Mouse (Mus musculus): Measurements from ENCODE around the gene Heatr5b. TPM values are rescaled to one million over a fixed set of nuclear protein-coding genes. Genes with fewer than 3 reads are reported as not detected.

The Heatr5b gene
- total RNA-seq, 2 experiments from 2014 or later: 16.0 to 20.3 TPM

DNA sequence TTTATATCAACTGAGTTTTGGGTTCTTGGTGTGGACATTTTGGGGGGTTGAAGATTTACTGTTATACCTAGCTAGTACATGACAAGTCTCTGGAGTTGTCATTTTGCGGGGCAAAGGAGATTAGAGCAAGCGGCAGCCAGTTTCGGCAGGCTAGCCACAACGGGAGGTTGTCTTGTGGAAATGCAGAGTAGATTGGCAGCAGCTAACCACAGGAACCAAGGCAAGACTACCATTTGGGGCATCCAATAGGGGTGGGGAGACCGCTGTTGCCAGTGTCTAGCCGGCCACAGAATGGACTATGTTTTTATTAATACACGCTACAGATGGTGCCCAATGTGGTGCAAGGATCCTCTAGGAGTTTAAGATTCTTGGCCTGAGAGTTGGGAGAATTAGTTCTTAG, 126.7 kb downstream of the Heatr5b start:
- ATAC-seq (replicated peaks; ENCODE audit: poor library complexity, severe bottlenecking): no peak

DNA sequence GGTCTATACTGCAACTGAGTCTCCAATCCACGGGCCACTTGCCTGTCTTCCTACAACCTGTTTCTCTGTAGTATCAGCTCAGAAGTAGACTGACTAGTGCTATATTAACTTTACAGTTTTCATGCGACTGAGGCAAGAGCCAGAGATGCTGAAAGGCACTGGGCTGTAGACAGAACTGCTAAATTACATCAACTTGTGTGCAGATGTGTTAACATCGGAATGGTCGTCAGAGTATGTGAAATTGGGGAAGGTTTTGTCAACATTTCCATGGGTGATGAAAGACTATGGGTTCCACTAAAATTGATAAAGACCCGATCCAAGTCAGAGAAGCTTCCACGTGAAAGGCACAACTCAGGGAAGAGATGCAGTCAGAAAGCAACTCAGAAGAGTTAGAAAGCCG, 132.2 kb downstream of the Heatr5b start:
- ATAC-seq (replicated peaks; ENCODE audit: poor library complexity, severe bottlenecking): no peak

Other genes with a start within 250 kb of the Heatr5b start
- gene Strn, start 98.2 kb downstream of the Heatr5b start, total RNA-seq (2014; fragmentation: Nextera tagmentation): 12.9 and 17.9 TPM in 2 replicates
- gene Strn, start 98.2 kb downstream of the Heatr5b start, total RNA-seq (2017): 31.3 and 34.9 TPM in 2 replicates
- 11.1 and 12.5 TPM in 2 replicates for gene Gpatch11, start 203 bp upstream of the Heatr5b start, total RNA-seq (2014; fragmentation: Nextera tagmentation)
- 17.7 and 25.9 TPM in 2 replicates for gene Gpatch11, start 203 bp upstream of the Heatr5b start, total RNA-seq (2017)
- gene Eif2ak2, start 47.2 kb upstream of the Heatr5b start, total RNA-seq (2014; fragmentation: Nextera tagmentation): 22.9 and 31.6 TPM in 2 replicates
- 33.2 and 44.3 TPM in 2 replicates for gene Eif2ak2, start 47.2 kb upstream of the Heatr5b start, total RNA-seq (2017)
- gene Sult6b1, start 71.6 kb upstream of the Heatr5b start, total RNA-seq (2014; fragmentation: Nextera tagmentation): not detected in 2 replicates
- gene Sult6b1, start 71.6 kb upstream of the Heatr5b start, total RNA-seq (2017): not detected in 2 replicates
- 31.0 and 34.8 TPM in 2 replicates for gene Cebpzos, start 81.1 kb upstream of the Heatr5b start, total RNA-seq (2014; fragmentation: Nextera tagmentation)
- gene Cebpzos, start 81.1 kb upstream of the Heatr5b start, total RNA-seq (2017): 53.7 and 66.1 TPM in 2 replicates
- gene Cebpz, start 101.7 kb upstream of the Heatr5b start, total RNA-seq (2014; fragmentation: Nextera tagmentation): 61.6 and 62.4 TPM in 2 replicates
- gene Cebpz, start 101.7 kb upstream of the Heatr5b start, total RNA-seq (2017): 124 and 206 TPM in 2 replicates
- 47.9 and 49.7 TPM in 2 replicates for gene Ndufaf7, start 101.8 kb upstream of the Heatr5b start, total RNA-seq (2014; fragmentation: Nextera tagmentation)
- gene Ndufaf7, start 101.8 kb upstream of the Heatr5b start, total RNA-seq (2017): 25.9 and 34.5 TPM in 2 replicates
- gene Prkd3, start 185.5 kb upstream of the Heatr5b start, total RNA-seq (2014; fragmentation: Nextera tagmentation): 44.2 and 52.7 TPM in 2 replicates
- gene Prkd3, start 185.5 kb upstream of the Heatr5b start, total RNA-seq (2017): 49.8 and 51.1 TPM in 2 replicates
- 1.1 and 4.3 TPM in 2 replicates for gene Qpct, start 216.5 kb upstream of the Heatr5b start, total RNA-seq (2014; fragmentation: Nextera tagmentation)
- 0.21 and 1.6 TPM in 2 replicates for gene Qpct, start 216.5 kb upstream of the Heatr5b start, total RNA-seq (2017)